Mouse (Mus musculus) kidney, adult 18-20 months (tissue): ENCODE results near the gene Lim2.

ENCODE experiments used
- DNase-seq: peaks from one replicate; pipeline ENCODE4 v3.0.0; 2021

Lim2 gene

DNA sequence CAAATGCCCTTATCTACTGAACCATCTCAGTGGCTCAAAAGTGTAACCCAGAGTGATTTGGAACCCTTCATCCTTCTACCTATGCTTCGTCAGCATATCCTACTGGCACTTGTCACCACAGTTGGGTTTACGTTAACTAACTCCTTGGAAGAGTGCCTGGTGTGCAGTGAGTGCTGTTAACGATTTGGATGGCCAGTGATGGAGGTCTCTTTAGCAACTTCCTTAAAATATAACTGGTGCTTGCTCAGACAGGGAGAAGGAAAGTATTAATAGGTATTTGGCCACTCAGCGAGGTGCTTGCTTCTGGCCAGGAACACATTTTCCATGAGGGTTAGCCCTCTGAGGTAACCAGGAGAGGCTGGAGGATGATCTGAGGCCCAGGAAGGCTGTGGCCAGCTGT is 20.3 kb downstream of the Lim2 start:
- peak; percentile 68 for DNase-seq

DNA sequence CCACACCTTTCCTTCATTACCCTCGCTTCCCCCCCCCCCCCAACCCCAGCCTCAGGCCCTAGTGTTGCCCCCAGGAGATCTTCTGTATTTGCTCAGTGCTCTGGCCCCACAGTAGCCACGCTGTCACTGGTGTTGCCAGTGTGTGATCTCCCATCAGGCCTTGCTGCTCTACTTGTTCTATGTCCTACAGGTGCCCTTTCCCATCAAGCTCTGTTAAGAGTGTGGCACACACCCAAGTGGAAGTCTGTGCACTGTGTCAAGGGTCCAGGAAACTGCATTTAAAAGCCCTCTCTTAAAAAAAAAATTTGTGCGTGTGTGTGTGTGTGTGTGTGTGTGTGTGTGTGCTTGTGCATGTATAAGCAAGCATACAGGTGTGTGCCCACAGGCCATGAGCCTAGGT is 20.8 kb downstream of the Lim2 start:
- peak; percentile 45 for DNase-seq

- DNase-seq = no peak
These were observed 22.3 kb downstream of the Lim2 start for GRCm38 (mm10) chr7:43449811-43450210.

- no peak for DNase-seq
These were observed 24.3 kb downstream of the Lim2 start for GRCm38 (mm10) chr7:43451726-43452125.

DNA sequence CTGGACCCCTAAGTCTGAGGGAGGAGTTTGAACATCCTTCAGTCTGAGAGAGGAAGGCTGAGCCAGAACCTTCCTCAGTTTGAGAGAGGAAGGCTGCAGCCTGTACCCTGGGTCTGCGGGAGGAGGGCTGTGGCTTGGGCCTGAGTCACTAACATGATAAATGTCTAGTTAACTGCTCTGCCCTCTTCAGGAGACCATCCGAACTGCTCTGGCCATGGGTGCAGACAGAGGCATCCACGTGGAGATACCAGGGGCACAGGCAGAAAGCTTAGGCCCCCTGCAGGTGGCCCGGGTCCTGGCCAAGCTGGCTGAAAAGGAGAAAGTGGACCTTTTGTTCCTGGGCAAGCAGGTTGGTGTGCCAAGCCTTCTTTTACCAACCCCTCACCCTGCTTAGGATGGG is 25.1 kb downstream of the Lim2 start:
- no peak for DNase-seq

GRCm38 (mm10) chr7:43453599-43454355 is 26.3 kb downstream of the Lim2 start:
- DNase-seq = peak; percentile 73

DNA sequence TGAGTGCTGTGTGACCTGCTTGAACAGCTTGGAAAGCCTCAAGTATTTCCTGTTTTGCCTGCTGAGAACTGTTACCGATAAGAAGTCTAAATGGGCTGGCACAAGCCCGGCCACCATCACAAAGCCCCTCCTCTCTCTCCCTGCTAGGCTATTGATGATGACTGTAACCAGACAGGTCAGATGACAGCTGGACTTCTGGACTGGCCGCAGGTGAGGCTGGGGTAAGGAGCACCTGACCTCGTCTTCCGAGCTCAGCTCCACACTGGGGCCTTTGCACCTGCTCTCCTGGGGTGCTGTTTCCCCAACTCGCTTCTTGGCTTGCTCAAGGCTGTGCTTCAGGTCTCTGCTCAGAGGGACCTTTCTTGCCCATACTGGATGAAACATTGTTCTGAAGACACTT is 26.9 kb downstream of the Lim2 start:
- peak; percentile 43 for DNase-seq

- DNase-seq = no peak
These were observed 35.4 kb downstream of the Lim2 start, which contains the start of gene Vsig10l for GRCm38 (mm10) chr7:43462851-43463250. TSS of gene Vsig10l (plus strand) at chr7:43463151.

GRCm38 (mm10) chr7:43463976-43464375 is 36.5 kb downstream of the Lim2 start:
- no peak for DNase-seq

DNA sequence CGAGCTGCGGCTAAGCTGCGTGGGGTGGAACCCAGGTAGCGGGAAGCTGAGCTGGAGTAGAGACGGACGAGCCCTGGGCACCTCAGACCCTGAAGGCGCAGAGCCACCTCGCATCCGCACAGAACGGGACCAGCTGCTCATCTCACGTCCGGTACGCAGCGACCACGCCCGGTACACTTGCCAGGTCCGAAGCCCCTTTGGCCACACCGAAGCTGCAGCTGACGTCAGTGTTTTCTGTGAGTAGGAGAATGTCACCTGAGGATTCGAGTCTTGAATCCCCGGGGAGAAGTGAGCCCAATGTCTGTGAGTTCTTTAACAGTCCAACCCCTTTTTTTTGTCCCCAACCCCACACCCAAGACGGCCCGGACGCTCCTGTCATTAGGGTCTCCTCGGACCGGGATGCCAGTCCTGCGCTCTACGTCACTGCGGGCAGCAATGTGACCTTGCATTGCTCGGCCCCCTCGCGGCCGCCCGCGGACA is 37.4 kb downstream of the Lim2 start:
- no peak for DNase-seq

DNA sequence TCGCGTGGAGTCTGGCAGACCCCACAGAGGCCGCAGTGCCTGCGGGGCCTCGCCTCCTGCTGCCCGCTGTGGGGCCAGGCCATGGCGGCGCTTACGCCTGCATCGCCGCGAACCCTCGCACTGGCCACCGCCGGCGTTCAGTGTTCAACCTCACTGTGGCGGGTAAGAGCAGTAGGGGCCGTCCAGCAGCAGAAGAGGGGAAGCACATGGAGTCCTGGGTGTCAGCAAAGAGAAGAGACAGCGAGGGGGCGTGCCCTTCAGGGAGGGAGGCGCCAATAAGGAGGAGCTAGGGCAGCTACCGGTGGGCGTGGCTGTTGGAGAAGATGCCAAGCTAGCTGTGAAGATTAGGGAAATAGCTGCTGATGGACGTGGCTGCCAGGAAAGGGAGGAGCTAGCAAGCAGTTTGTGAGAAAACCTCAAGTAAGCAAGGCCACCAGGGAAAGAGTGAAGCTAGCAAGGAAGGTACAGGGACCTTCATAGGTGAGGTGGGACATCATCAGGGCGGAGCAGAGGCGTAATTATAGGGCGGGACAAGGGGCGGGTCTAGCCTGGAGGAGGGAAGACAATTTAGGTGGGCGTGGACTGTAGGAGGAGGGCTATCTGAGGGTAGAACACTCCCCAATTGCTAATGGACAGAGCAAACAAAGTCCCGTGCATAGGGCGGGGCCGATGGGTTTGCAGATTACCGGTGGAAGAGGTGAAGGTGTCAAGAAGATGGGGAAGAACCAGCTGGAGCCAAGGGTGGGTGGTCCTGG is 38.1 kb downstream of the Lim2 start:
- peak; percentile 93 for DNase-seq

- peak; percentile 85 for DNase-seq
These were observed 38.7 kb downstream of the Lim2 start for GRCm38 (mm10) chr7:43466099-43466694.

- peak; percentile 55 for DNase-seq
These were observed 42.9 kb downstream of the Lim2 start for GRCm38 (mm10) chr7:43470373-43470772.

- no peak for DNase-seq
These were observed 48.2 kb downstream of the Lim2 start for GRCm38 (mm10) chr7:43475706-43476105.

- DNase-seq = no peak
These were observed 48.9 kb downstream of the Lim2 start for GRCm38 (mm10) chr7:43476376-43476775.

GRCm38 (mm10) chr7:43481191-43481590 is 53.7 kb downstream of the Lim2 start:
- DNase-seq = no peak

DNA sequence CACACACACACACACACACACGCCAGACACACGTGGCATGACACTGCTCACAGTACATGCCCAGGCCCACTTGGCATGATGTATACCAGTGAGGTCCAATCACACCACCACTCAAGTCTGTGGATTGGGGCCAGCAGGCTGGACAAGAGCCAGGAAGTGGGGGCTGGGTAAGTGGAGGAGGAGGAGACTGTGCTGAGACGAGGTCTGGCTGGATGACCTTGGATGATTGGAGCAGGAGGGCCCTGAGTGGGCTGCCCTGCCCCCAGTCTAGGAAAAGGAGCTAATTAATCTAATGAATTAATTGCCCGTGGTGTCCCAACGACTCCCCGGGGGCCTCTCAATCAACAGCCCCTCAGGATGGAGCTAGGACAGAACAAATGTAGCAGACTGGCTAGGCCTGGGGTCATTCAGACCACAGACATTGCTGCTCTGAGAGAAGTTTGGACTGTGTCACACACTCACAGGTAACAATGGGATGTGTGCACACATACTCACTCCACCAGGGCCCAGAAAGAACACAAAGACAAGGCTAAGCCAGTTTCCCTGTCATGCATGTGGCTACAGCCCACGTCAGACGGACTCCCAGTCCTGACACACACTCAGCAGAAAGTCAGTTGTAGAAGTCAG is 54.7 kb downstream of the Lim2 start:
- no peak for DNase-seq

- DNase-seq = no peak
These were observed 55.8 kb downstream of the Lim2 start for GRCm38 (mm10) chr7:43483236-43483635.
